Mouse (Mus musculus) hindbrain, postnatal 0 days (tissue): ENCODE data around the gene Itgax. TPM values are rescaled to one million over a fixed set of nuclear protein-coding genes. Genes with fewer than 3 reads are reported as not detected.

Experiments used
- ATAC-seq: fragments of 200-750 bp; cut with Nextera tagmentation; 2 replicates; pipeline ENCODE4 v1.8.0; 2017; ENCODE audit warnings: mild to moderate bottlenecking, moderate TSS enrichment, moderate library complexity
- DNase-seq: peaks from one replicate; pipeline ENCODE4 v3.0.0-alpha.2; 2015; ENCODE audit warnings: low spot score
- H3K27ac ChIP-seq: fragments of 300-500 bp; sonication (generic); 2 replicates; pipeline ENCODE4 v1.5.1; 2014; ENCODE audit warnings: mild to moderate bottlenecking
- H3K27me3 ChIP-seq: fragments of 300-500 bp; sonication (generic); 2 replicates; pipeline ENCODE4 v1.6.1; 2014; ENCODE audit warnings: low read length, mixed read lengths; ENCODE audit not compliant: insufficient read depth
- H3K36me3 ChIP-seq: fragments of 300-500 bp; sonication (generic); 2 replicates; pipeline ENCODE4 v1.6.1; 2014; ENCODE audit warnings: low read length, mixed read lengths; ENCODE audit not compliant: insufficient read depth
- H3K4me1 ChIP-seq: fragments of 300-500 bp; sonication (generic); 2 replicates; pipeline ENCODE4 v1.6.1; 2014; ENCODE audit warnings: antibody characterized with exemption, low read length, mixed read lengths; ENCODE audit not compliant: insufficient read depth
- H3K4me2 ChIP-seq: fragments of 300-500 bp; sonication (generic); 2 replicates; pipeline ENCODE4 v1.6.1; 2014; ENCODE audit warnings: low read depth, mild to moderate bottlenecking, low read length, moderate library complexity, mixed read lengths
- H3K4me3 ChIP-seq: fragments of 300-500 bp; sonication (generic); 2 replicates; pipeline ENCODE4 v1.5.1; 2014; ENCODE audit warnings: low read length
- H3K9ac ChIP-seq: fragments of 300-500 bp; sonication (generic); replicated peaks from 2 replicates; pipeline ENCODE4 v1.6.1; 2014; ENCODE audit warnings: mild to moderate bottlenecking, low read length, moderate library complexity, mixed read lengths
- H3K9me3 ChIP-seq: fragments of 300-500 bp; sonication (generic); 2 replicates; pipeline ENCODE4 v1.6.1; 2016; ENCODE audit warnings: low read length, mixed read lengths
- CTCF ChIP-seq: IDR thresholded peaks from 2 replicates; pipeline ENCODE4 v1.5.1; 2016; ENCODE audit warnings: antibody characterized with exemption, control low read depth, low read depth
- WGBS: fragments of 180-500 bp; shearing (Covaris S2); extraction: QIAGEN DNeasy Blood & Tissue Kit; methylation state at CpG from one replicate; pipeline ENCODE4 v1.1.7; 2014; 5-methylcytosine and 5-hydroxymethylcytosine counted together
- polyA plus RNA-seq: library from polyadenylated mRNA; unstranded; fragments of >200 nt; fragmentation: Nextera tagmentation; extraction: Ambion mirVana; gene quantifications from 2 replicates; pipeline ENCODE4 v1.2.1, GENCODE M21; 2015
- total RNA-seq: library from RNA; depleted of rRNA; stranded (reverse); fragments of >200 nt; gene quantifications from 2 replicates; pipeline ENCODE4 v1.2.3, GENCODE M21; 2014

Gene Itgax
- total and polyA plus RNA-seq, 2 experiments from 2014 or later: 0.68 TPM; not detected in 1

DNA sequence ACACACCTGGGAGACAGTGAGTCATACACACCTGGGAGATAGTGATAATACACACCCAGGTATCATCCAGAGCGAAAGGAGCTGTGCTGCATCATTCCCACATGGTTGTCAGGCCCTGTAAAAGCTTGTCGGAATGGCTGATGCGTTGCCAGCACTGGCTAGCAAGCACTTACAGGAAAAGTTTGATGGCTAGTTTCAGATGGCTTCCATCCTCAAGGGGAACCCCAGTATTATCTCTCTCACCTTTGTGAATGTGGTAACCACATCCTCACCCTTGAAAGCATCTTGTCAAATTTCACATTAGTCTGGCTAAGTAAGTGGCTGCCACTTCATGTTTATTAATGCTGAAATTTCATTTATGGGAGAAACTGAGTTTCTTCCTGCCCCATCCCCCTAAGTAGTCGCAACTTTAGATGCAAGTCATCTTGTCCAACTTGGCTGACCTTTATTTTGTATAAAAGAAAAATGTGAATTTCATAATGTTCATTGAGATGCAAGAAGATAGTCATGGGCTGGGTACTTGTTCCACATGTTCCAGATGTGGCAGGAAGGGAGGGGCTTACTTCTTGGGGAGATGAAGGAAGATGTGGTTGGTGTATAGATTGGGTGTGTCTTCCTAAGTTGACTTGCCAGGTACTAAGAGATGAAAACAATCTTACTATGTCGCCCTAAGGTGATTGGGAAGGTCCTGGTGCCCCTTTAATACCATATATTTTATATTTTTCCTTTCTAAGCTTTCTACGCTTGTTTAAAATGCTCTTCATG, 9.4 kb upstream of the Itgax start:
- no peak overlapping the region for H3K27ac ChIP-seq
- 85% methylated on average over 6 of the region's 6 CpGs for WGBS
- H3K4me2 ChIP-seq: no peak overlapping the region
- H3K27me3 ChIP-seq: no peaks in the 10 kb centered on the region
- no peak overlapping the region for H3K9ac ChIP-seq
- ATAC-seq (no peak), DNase-seq (no peak)
- H3K9me3 ChIP-seq: no peaks in the 10 kb centered on the region
- H3K36me3 ChIP-seq: no peaks in the 10 kb centered on the region
- no peaks in the 10 kb centered on the region for H3K4me1 ChIP-seq
- no peak for TF ChIP-seq CTCF
- no peak overlapping the region for H3K4me3 ChIP-seq

DNA sequence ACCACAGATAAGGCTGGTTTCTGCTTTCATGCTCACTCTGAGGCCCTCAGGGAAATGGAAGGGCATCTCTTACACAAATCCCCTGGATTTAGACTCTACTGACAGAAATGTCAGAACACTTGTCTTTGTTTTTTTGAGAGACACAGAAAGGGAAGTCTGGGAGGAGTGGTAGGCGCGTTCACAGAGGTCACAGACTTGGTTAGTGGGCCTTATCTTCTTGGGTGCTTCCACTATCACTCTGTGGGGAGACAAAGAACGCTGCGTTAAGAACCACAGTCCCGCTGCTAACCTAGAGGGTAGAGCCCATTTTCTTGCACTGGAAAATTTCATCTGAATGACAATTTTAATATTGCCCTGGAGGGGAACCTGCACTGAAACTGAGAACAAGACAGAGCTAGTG, 2.8 kb downstream of the Itgax start:
- DNase-seq: no peak
- WGBS: 89% methylated on average over 5 of the region's 5 CpGs
- Histone ChIP-seq H3K27me3 (no peaks in the 10 kb centered on the region), H3K4me1 (no peaks in the 10 kb centered on the region), H3K27ac (no peak overlapping the region), H3K4me2 (no peak overlapping the region), H3K9me3 (no peaks in the 10 kb centered on the region), H3K9ac (no peak overlapping the region), H3K36me3 (no peaks in the 10 kb centered on the region), H3K4me3 (no peak overlapping the region)
- no peak for ATAC-seq
- no peak for TF ChIP-seq CTCF

DNA sequence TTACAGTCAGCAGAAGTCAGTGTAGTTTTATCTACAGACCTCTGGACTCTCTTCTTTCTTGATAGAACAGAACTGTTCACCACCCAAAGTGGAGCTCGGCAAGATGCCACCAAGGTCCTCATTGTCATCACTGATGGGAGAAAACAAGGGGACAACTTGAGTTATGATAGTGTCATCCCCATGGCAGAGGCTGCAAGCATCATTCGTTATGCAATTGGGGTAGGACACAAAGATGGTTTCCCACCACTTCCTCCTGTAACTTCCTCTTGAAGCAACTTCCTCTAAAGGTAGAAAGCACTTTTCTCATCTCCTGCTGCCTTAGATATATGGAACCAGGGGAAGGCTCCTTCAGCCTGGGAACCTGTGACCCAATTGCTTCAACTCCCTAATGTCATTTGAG, 4.2 kb downstream of the Itgax start:
- WGBS: 81% methylated on average over 2 of the region's 2 CpGs
- Histone ChIP-seq H3K27ac (no peak overlapping the region), H3K4me2 (no peak overlapping the region), H3K9me3 (no peaks in the 10 kb centered on the region), H3K4me1 (no peaks in the 10 kb centered on the region), H3K36me3 (no peaks in the 10 kb centered on the region), H3K27me3 (no peaks in the 10 kb centered on the region), H3K9ac (no peak overlapping the region), H3K4me3 (no peak overlapping the region)
- DNase-seq: no peak
- no peak for TF ChIP-seq CTCF
- no peak for ATAC-seq

GRCm38 (mm10) chr7:128136927-128137326, 7.6 kb downstream of the Itgax start:
- ATAC-seq (no peak), DNase-seq (no peak)
- Histone ChIP-seq H3K9ac (no peak overlapping the region), H3K4me1 (no peaks in the 10 kb centered on the region), H3K4me2 (no peak overlapping the region), H3K36me3 (no peaks in the 10 kb centered on the region), H3K9me3 (no peaks in the 10 kb centered on the region), H3K4me3 (no peak overlapping the region), H3K27ac (no peak overlapping the region), H3K27me3 (no peaks in the 10 kb centered on the region)
- TF ChIP-seq CTCF: no peak
- WGBS: 55% methylated on average over 4 of the region's 4 CpGs

- H3K36me3 ChIP-seq: no peaks in the 10 kb centered on the region
- H3K9ac ChIP-seq: no peak overlapping the region
- H3K4me2 ChIP-seq: no peak overlapping the region
- no peak overlapping the region for H3K4me3 ChIP-seq
- ATAC-seq: no peak
- WGBS: 92% methylated on average over 6 of the region's 6 CpGs
- H3K27me3 ChIP-seq: no peaks in the 10 kb centered on the region
- no peak for DNase-seq
- H3K27ac ChIP-seq: no peak overlapping the region
- no peak for TF ChIP-seq CTCF
- H3K9me3 ChIP-seq: no peaks in the 10 kb centered on the region
- H3K4me1 ChIP-seq: no peaks in the 10 kb centered on the region
Measured at GRCm38 (mm10) chr7:128139611-128140010, 10.3 kb downstream of the Itgax start.

- Histone ChIP-seq H3K9ac (no peak overlapping the region), H3K9me3 (no peaks in the 10 kb centered on the region), H3K4me3 (no peak overlapping the region), H3K27ac (no peak overlapping the region), H3K36me3 (no peaks in the 10 kb centered on the region), H3K4me2 (no peak overlapping the region), H3K27me3 (no peaks in the 10 kb centered on the region), H3K4me1 (no peaks in the 10 kb centered on the region)
- WGBS: 90% methylated on average over 8 of the region's 8 CpGs
- DNase-seq (no peak), ATAC-seq (no peak)
- no peak for TF ChIP-seq CTCF
Measured at GRCm38 (mm10) chr7:128150970-128151369, 21.6 kb downstream of the Itgax start.

GRCm38 (mm10) chr7:128154076-128154475, 24.7 kb downstream of the Itgax start, which contains the start of gene Itgad:
Gene Itgad (plus strand): TSS chr7:128154376.
- Histone ChIP-seq H3K9ac (no peak within 1 kb of the TSS), H3K27me3 (no peaks in the 10 kb centered on the region), H3K9me3 (no peaks in the 10 kb centered on the region), H3K4me2 (no peak within 1 kb of the TSS), H3K4me1 (no peaks in the 10 kb centered on the region), H3K27ac (no peak within 1 kb of the TSS), H3K36me3 (no peaks in the 10 kb centered on the region), H3K4me3 (no peak within 1 kb of the TSS)
- ATAC-seq: no peak
- TF ChIP-seq CTCF: no peak
- no peak for DNase-seq
- 93% methylated on average over 21 of the region's 21 CpGs for whole genome bisulfite sequencing
